Mouse (Mus musculus) liver, adult 2 months (tissue): ENCODE data around the gene Me3. TPM values are rescaled to one million over a fixed set of nuclear protein-coding genes. Genes with fewer than 3 reads are reported as not detected.

ENCODE experiments used
- DNase-seq: peaks from one replicate; pipeline ENCODE4 v3.0.0-alpha.2; 2011; ENCODE audit warnings: low read depth, low spot score; ENCODE audit errors: extremely low read depth
- H3K27ac ChIP-seq: fragments of 200-500 bp; replicated peaks from 2 replicates; pipeline ENCODE4 v1.5.1; 2012; ENCODE audit warnings: low read depth, mild to moderate bottlenecking, control low read depth, inconsistent platforms, low read length; ENCODE audit not compliant: insufficient read depth
- H3K27me3 ChIP-seq: fragments of 200-500 bp; 2 replicates; pipeline ENCODE4 v1.6.1; 2012; ENCODE audit warnings: mild to moderate bottlenecking, moderate library complexity, low read length, inconsistent platforms; ENCODE audit not compliant: control insufficient read depth, insufficient read depth
- H3K36me3 ChIP-seq: fragments of 200-500 bp; 2 replicates; pipeline ENCODE4 v1.6.1; 2012; ENCODE audit warnings: low read length, inconsistent platforms; ENCODE audit not compliant: control insufficient read depth, insufficient read depth
- H3K4me1 ChIP-seq: fragments of 200-500 bp; 2 replicates; pipeline ENCODE4 v1.6.1; 2011; ENCODE audit warnings: low read length; ENCODE audit not compliant: control insufficient read depth, insufficient read depth
- H3K4me3 ChIP-seq: fragments of 200-500 bp; 2 replicates; pipeline ENCODE4 v1.5.1; 2011; ENCODE audit warnings: low read depth, mild to moderate bottlenecking, control low read depth, low read length, moderate library complexity; ENCODE audit not compliant: insufficient read depth
- H3K79me2 ChIP-seq: fragments of 200-500 bp; 2 replicates; pipeline ENCODE4 v1.6.1; 2012; ENCODE audit warnings: inconsistent platforms, mild to moderate bottlenecking, low read length, moderate library complexity; ENCODE audit not compliant: control insufficient read depth, insufficient read depth
- H3K9ac ChIP-seq: fragments of 200-500 bp; 2 replicates; pipeline ENCODE4 v1.6.1; 2012; ENCODE audit warnings: low read depth, mild to moderate bottlenecking, control low read depth, inconsistent platforms, low read length
- CTCF ChIP-seq: fragments of 200-500 bp; IDR thresholded peaks from 2 replicates; pipeline ENCODE4 v1.5.1; 2011; ENCODE audit warnings: low read depth, low read length, control low read depth
- POLR2A ChIP-seq: fragments of 200-500 bp; IDR thresholded peaks from 2 replicates; pipeline ENCODE4 v1.6.1; 2011; ENCODE audit warnings: low read length, control low read depth; ENCODE audit not compliant: insufficient read depth; ENCODE audit errors: extremely low read depth
- WGBS: fragments of 180-500 bp; shearing (Covaris S2); methylation state at CpG from one replicate; pipeline ENCODE4 v1.1.7; 2018; 5-methylcytosine and 5-hydroxymethylcytosine counted together
- polyA plus RNA-seq: library from polyadenylated mRNA; depleted of rRNA; stranded (reverse); fragments of >200 nt; gene quantifications from 2 replicates; pipeline ENCODE4 v1.2.3, GENCODE M21; 2012
- total RNA-seq: library from RNA; depleted of rRNA; stranded (reverse); fragments of >200 nt; gene quantifications from 2 replicates; pipeline ENCODE4 v1.2.3, GENCODE M21; 2014

The Me3 gene
- total and polyA plus RNA-seq, 2 experiments, result 0.06 to 0.28 TPM

- Histone ChIP-seq H3K79me2 (no peaks in the 10 kb centered on the region), H3K36me3 (no peaks in the 10 kb centered on the region), H3K4me3 (no peak overlapping the region), H3K9ac (no peak overlapping the region), H3K27me3 (no peaks in the 10 kb centered on the region), H3K4me1 (peaks cover 2% of the 10 kb centered on the region; the same call in 1 of the 2 replicates), H3K27ac (no peak overlapping the region)
- TF ChIP-seq CTCF (no peak), POLR2A (no peak)
- 48% methylated on average over 3 of the region's 3 CpGs for WGBS
- peak; percentile 39 for DNase-seq
Observed at GRCm38 (mm10) chr7:89773352-89773921, 141.2 kb downstream of the Me3 start.

DNA sequence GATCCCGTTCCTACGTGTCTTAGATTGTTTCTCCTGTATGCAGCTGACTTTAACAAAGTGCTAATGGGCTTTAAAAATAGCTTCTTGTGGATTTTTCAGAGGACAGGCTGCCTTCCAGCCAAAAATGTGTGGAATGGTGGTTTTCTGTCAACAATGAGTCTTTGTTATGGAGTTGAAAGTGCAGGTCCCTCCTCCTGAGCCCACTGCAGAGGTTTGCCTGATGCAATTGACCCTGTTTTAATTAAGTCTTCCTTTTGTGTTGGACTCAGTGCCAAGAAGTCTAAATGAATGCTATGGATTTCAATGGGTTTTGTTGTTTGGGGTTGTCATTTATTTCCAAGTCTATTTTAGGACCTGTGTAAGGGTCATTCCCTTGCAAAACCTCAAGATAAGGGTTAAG lies 141.7 kb downstream of the Me3 start:
- Histone ChIP-seq H3K9ac (no peak overlapping the region), H3K27ac (no peak overlapping the region), H3K36me3 (no peaks in the 10 kb centered on the region), H3K79me2 (no peaks in the 10 kb centered on the region), H3K27me3 (no peaks in the 10 kb centered on the region), H3K4me3 (no peak overlapping the region), H3K4me1 (peaks cover 2% of the 10 kb centered on the region; the same call in 1 of the 2 replicates)
- TF ChIP-seq CTCF (no peak), POLR2A (no peak)
- 40% methylated on average over 2 of the region's 2 CpGs for WGBS
- DNase-seq, result no peak

GRCm38 (mm10) chr7:89775848-89776247 lies 143.7 kb downstream of the Me3 start:
- Histone ChIP-seq H3K9ac (no peak overlapping the region), H3K79me2 (no peaks in the 10 kb centered on the region), H3K27ac (no peak overlapping the region), H3K4me3 (no peak overlapping the region), H3K36me3 (no peaks in the 10 kb centered on the region), H3K27me3 (no peaks in the 10 kb centered on the region), H3K4me1 (peaks cover 2% of the 10 kb centered on the region; the same call in 1 of the 2 replicates)
- no peak for TF ChIP-seq POLR2A
- TF ChIP-seq CTCF, result no peak
- DNase-seq, result no peak
- WGBS, result 95% methylated on average over 2 of the region's 2 CpGs

GRCm38 (mm10) chr7:89781391-89781790 lies 149.2 kb downstream of the Me3 start:
- Histone ChIP-seq H3K9ac (no peak overlapping the region), H3K4me1 (no peaks in the 10 kb centered on the region), H3K36me3 (no peaks in the 10 kb centered on the region), H3K27me3 (no peaks in the 10 kb centered on the region), H3K4me3 (no peak overlapping the region), H3K27ac (no peak overlapping the region), H3K79me2 (no peaks in the 10 kb centered on the region)
- WGBS, result 58% methylated on average over 1 of the region's 1 CpGs
- TF ChIP-seq CTCF (no peak), POLR2A (no peak)
- no peak for DNase-seq

DNA sequence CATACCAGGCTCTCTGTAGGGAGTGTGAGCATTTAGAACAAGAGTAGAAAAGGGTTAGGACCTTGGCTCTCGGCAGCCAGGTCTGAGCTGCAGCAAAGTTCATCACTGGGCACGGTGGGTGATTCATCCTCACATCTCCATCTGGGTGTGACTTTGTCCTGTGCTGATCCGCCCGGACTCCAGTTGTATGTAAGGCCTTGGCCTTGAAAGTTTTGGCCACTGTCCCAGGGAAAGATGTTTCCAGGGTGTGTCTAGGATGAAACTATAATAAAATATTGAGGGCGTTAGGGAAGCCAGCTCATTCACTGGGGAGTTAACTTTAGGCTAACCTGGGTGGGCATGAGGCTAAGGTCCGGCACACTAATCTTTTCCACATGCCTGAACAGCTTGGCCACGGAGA lies 155.5 kb downstream of the Me3 start:
- Histone ChIP-seq H3K9ac (no peak overlapping the region), H3K4me1 (no peaks in the 10 kb centered on the region), H3K27ac (no peak overlapping the region), H3K27me3 (no peaks in the 10 kb centered on the region), H3K36me3 (no peaks in the 10 kb centered on the region), H3K4me3 (no peak overlapping the region), H3K79me2 (no peaks in the 10 kb centered on the region)
- 81% methylated on average over 7 of the region's 7 CpGs for WGBS
- no peak for TF ChIP-seq CTCF
- no peak for TF ChIP-seq POLR2A
- no peak for DNase-seq

DNA sequence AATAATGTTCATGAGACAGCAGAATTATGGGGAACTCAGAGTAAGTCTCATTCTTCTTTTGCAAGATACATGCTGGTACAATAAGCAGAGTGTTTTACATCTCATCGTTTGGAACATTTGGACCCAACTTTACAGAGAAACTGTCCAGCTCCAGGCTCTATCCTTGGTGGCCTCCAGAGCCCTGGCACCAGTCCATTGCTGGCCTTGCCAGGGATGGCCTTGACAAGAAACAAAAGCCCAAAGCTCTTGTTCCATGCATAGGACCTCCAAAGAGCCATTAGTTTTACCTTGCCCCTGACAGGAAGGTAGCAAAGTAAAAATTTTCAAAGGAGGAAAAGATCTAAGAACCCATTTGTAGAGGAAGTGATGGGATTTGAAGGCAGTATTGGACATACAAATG lies 160.4 kb downstream of the Me3 start:
- H3K27ac ChIP-seq, result no peak overlapping the region
- DNase-seq, result no peak
- no peaks in the 10 kb centered on the region for H3K36me3 ChIP-seq
- no peak for TF ChIP-seq POLR2A
- TF ChIP-seq CTCF, result no peak
- no peaks in the 10 kb centered on the region for H3K79me2 ChIP-seq
- no peak overlapping the region for H3K9ac ChIP-seq
- H3K4me1 ChIP-seq, result no peaks in the 10 kb centered on the region
- WGBS, result 83% methylated on average over 1 of the region's 1 CpGs
- H3K4me3 ChIP-seq, result no peak overlapping the region
- no peaks in the 10 kb centered on the region for H3K27me3 ChIP-seq
